Mouse (Mus musculus) layer of hippocampus, postnatal 36 days (tissue): Measurements from ENCODE around the gene A630095E13Rik. TPM values are rescaled to one million over a fixed set of nuclear protein-coding genes. Genes with fewer than 3 reads are reported as not detected.
"Not testable (repeated sequence)": the region's sequence is repeated elsewhere in the genome, so short reads cannot be mapped to it uniquely, and the experiment has no call there.

Experiments used
- DNase-seq, 2 experiments: peaks; one replicate each; pipeline ENCODE4 v3.0.0; 2022
- total RNA-seq, 2 experiments: library from RNA; stranded (reverse); gene quantifications; 2 replicates each; pipeline ENCODE4 v1.2.3; 2021

A630095E13Rik gene
- not detected for total RNA-seq

- not testable (repeated sequence) for DNase-seq
Observed at GRCm38 (mm10) chr9:36643276-36643675, at the start of gene A630095E13Rik. TSS of gene A630095E13Rik (minus strand) at chr9:36643376.

GRCm38 (mm10) chr9:36692920-36693319 is 49.7 kb upstream of the A630095E13Rik start, which contains the start of gene Acrv1:
TSS of gene Acrv1 (plus strand) at chr9:36693220.
- no peak for DNase-seq

- no peak for DNase-seq
Observed at GRCm38 (mm10) chr9:36687329-36687728, 44.2 kb upstream of the A630095E13Rik start.

GRCm38 (mm10) chr9:36681424-36681823 is 38.2 kb upstream of the A630095E13Rik start:
- no peak for DNase-seq

Other genes with a start within 250 kb of the A630095E13Rik start
- not detected for gene Gm7257, start 211.5 kb downstream of the A630095E13Rik start, total RNA-seq
- gene Gm9513, start 167.7 kb downstream of the A630095E13Rik start, total RNA-seq: not detected
- not detected for gene Gm5615, start 101.4 kb downstream of the A630095E13Rik start, total RNA-seq
- not detected for gene Gm17689, start 60.7 kb downstream of the A630095E13Rik start, total RNA-seq
- not detected for gene Acrv1, start 49.8 kb upstream of the A630095E13Rik start, total RNA-seq
- 1 to 10 TPM; 2.4 to 2.9 TPM for gene Chek1, start 83.7 kb upstream of the A630095E13Rik start, total RNA-seq
- gene Stt3a, start 124.3 kb upstream of the A630095E13Rik start, total RNA-seq: 10 to 100 TPM; 73.0 to 81.6 TPM
- 100 to 1,000 TPM in 1 of 2 experiments, 10 to 100 TPM in 1; 90.0 to 100 TPM for gene Ei24, start 154.0 kb upstream of the A630095E13Rik start, total RNA-seq
- gene Fez1, start 178.5 kb upstream of the A630095E13Rik start, total RNA-seq: 100 to 1,000 TPM; 287 to 299 TPM